Mouse (Mus musculus) macrophage (primary cell): ENCODE measurements around the gene Ahrr. TPM values are rescaled to one million over a fixed set of nuclear protein-coding genes. Genes with fewer than 3 reads are reported as not detected.

Experiments used
- H3K27ac ChIP-seq: fragments of 350-480 bp; formaldehyde crosslinking; 2 replicates; pipeline ENCODE4 v1.9.0; 2021
- H3K36me3 ChIP-seq: fragments of 350-480 bp; formaldehyde crosslinking; 2 replicates; pipeline ENCODE4 v1.9.0; 2021; ENCODE audit errors: inconsistent target
- H3K4me3 ChIP-seq: fragments of 350-480 bp; formaldehyde crosslinking; 2 replicates; pipeline ENCODE4 v1.9.0; 2021; ENCODE audit errors: inconsistent target
- H3K79me2 ChIP-seq: fragments of 350-480 bp; formaldehyde crosslinking; 2 replicates; pipeline ENCODE4 v1.9.0; 2021; ENCODE audit errors: inconsistent target
- WGBS: methylation state at CpG from one replicate; pipeline ENCODE4 v1.1.7; 2026; ENCODE audit warnings: inconsistent platforms; ENCODE audit not compliant: missing documents; 5-methylcytosine and 5-hydroxymethylcytosine counted together
- polyA plus RNA-seq: library from polyadenylated mRNA; stranded (reverse); fragments of 250-400 nt; gene quantifications from 3 replicates; pipeline ENCODE4 v1.2.4, GENCODE M21; 2018; ENCODE audit warnings: inconsistent platforms
- total RNA-seq, 78 experiments: library from RNA; depleted of rRNA; stranded (reverse); fragments of 250-400 nt; gene quantifications; 1 replicate in 9 of 78; 2 replicates in 24 of 78; 3 replicates in 43 of 78; 4 replicates in 2 of 78; pipeline ENCODE4 v1.2.4; 2018; ENCODE audit warnings: inconsistent platforms in 56 of 78

Gene Ahrr
- 10 to 100 TPM in 17 of 26 experiments, 1 to 10 TPM in 9; 1.1 to 22.7 (median 14.5) TPM for total RNA-seq (2018; cell fraction: chromatin; rRNA removed)
- 10 to 100 TPM in 2 of 26 experiments, 1 to 10 TPM in 24; 1.1 to 12.9 (median 7.2) TPM for total RNA-seq (2018; cell fraction: cytosol; rRNA removed)
- total RNA-seq (2018; cell fraction: nucleus; rRNA removed) = 10 to 100 TPM in 16 of 26 experiments, 1 to 10 TPM in 10; 3.3 to 25.3 (median 12.6) TPM
- polyA plus RNA-seq = 3.9 to 14.0 TPM (median 5.2 TPM) in 3 replicates

DNA sequence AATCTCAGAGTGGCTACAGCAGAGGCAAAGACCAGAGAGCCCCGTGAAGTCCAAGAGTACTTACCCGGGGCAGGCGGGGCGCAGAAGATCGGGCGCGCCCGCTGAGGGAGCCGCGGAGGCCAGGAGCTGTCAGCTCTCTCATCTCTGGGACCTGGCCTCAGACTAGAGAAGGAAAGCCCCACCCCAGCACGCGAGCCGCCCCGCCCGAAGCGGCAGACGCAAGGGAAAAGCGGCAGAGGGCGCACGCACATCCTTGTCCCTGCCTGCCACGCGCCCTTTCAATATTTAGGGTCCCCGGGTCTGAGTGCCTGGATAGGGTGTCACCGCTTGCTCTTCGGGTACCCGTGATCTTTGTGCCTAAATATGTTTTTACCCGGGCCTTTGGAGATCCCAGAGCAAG, at the start of gene Ahrr:
Gene Ahrr, minus strand, starts transcription at position 165 of the 400 bp plus-strand sequence.
- Histone ChIP-seq H3K4me3 (peak within 1 kb of the TSS; percentile 4; the same call in 1 of the 2 replicates), H3K36me3 (no peaks in the 10 kb centered on the region), H3K27ac (no peak within 1 kb of the TSS), H3K79me2 (no peaks in the 10 kb centered on the region)
- WGBS = 4% methylated on average over 24 of the region's 27 CpGs

DNA sequence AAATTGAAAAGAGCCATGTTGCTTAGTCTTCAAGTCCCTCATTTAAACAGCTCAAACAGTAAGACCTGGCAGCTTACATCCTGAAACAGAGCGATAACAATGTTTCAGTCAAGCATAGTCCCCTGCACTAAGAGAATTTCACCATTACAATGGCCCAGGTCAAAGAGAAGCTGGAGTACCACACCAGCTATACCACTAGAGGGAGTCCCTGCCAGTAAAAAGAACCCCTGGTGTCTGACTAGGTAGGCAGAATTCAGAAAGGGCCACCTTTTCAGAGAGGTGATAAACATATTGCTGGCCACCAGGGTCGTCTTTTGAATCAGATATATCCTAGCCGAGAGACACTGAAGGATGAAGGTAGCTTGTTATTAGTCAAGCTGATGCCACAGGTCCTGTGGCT, 48.9 kb upstream of the Ahrr start:
- 46% methylated on average over 3 of the region's 3 CpGs for WGBS
- peaks cover 21% of the 10 kb centered on the region for H3K79me2 ChIP-seq

DNA sequence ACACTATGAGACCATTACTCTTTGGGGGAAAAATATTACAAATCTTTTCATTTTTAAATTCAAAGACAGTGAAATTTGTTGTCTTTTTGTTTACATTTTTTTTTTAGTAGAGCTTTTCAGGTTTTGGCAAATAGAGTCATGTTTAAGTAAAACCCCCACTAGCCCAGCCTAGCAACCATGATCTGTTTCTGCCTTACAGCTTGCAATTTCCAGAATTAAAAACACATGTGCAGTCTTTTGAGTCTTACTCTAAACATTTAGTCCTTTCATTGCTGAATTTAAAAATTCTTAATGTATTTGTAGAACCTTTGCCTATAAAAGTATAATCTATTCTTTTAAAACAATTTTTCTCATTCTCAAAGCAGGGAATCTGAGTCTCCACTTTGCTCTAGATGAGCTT, 37.2 kb upstream of the Ahrr start:
- peaks cover 85% of the 10 kb centered on the region for H3K36me3 ChIP-seq

More for the DNA sequence above, 48.9 kb upstream of the Ahrr start:
- Histone ChIP-seq H3K36me3 (peaks cover 69% of the 10 kb centered on the region), H3K27ac (no peak overlapping the region), H3K4me3 (no peak overlapping the region)

GRCm38 (mm10) chr13:74317170-74317849, 25.2 kb upstream of the Ahrr start, which contains the start of gene Pdcd6:
Gene Pdcd6 (minus strand): TSS chr13:74317580.
- under 1% methylated on average over 31 of the region's 36 CpGs for WGBS
- Histone ChIP-seq H3K4me3 (peak within 1 kb of the TSS; percentile 96), H3K79me2 (peaks cover 47% of the 10 kb centered on the region), H3K27ac (peak within 1 kb of the TSS; percentile 55), H3K36me3 (peaks cover 18% of the 10 kb centered on the region)

More for the DNA sequence above, 37.2 kb upstream of the Ahrr start:
- H3K4me3 ChIP-seq = no peak overlapping the region
- H3K27ac ChIP-seq = no peak overlapping the region
- H3K79me2 ChIP-seq = no peaks in the 10 kb centered on the region

- Histone ChIP-seq H3K4me3 (peak overlapping the region; percentile 96), H3K79me2 (peaks cover 52% of the 10 kb centered on the region), H3K27ac (peak overlapping the region; percentile 55), H3K36me3 (peaks cover 15% of the 10 kb centered on the region)
- WGBS = 2% methylated on average over 15 of the region's 15 CpGs
These were observed 24.6 kb upstream of the Ahrr start for GRCm38 (mm10) chr13:74316789-74317169.

DNA sequence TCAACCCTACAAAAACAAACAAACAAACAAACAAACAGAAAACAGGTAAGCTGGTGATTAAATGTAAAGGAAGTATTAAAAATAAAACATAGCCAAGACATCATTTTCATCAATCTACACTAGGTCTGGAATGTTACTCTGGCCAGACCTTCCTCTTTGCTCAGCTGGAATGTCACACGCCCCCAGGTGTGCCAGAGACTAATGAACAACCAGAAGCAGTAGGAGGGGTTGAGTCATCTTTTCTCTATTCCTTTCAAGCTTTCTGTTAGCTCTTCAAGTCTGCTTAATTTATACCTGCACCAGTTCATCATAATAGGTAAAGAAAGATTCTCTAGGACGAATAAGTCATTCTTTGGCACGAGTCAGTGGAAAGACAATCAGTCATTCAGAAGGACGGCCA, 24.3 kb upstream of the Ahrr start:
- Histone ChIP-seq H3K4me3 (peak overlapping the region; percentile 96), H3K27ac (peak overlapping the region; percentile 55), H3K79me2 (peaks cover 54% of the 10 kb centered on the region), H3K36me3 (peaks cover 15% of the 10 kb centered on the region)
- 29% methylated on average over 4 of the region's 4 CpGs for WGBS

- WGBS = 100% methylated on average over 3 of the region's 3 CpGs
- Histone ChIP-seq H3K27ac (no peak overlapping the region), H3K4me3 (no peak overlapping the region), H3K79me2 (peaks cover 54% of the 10 kb centered on the region), H3K36me3 (peaks cover 22% of the 10 kb centered on the region)
These were observed 22.5 kb upstream of the Ahrr start for GRCm38 (mm10) chr13:74314616-74315015.

GRCm38 (mm10) chr13:74305780-74306179, 13.6 kb upstream of the Ahrr start:
- no peak overlapping the region for H3K27ac ChIP-seq
- no peaks in the 10 kb centered on the region for H3K79me2 ChIP-seq
- H3K36me3 ChIP-seq = peaks cover 83% of the 10 kb centered on the region
- H3K4me3 ChIP-seq = no peak overlapping the region
- WGBS = 90% methylated on average over 1 of the region's 1 CpGs

GRCm38 (mm10) chr13:74305380-74305779, 13.2 kb upstream of the Ahrr start:
- no peaks in the 10 kb centered on the region for H3K79me2 ChIP-seq
- 91% methylated on average over 6 of the region's 6 CpGs for WGBS

DNA sequence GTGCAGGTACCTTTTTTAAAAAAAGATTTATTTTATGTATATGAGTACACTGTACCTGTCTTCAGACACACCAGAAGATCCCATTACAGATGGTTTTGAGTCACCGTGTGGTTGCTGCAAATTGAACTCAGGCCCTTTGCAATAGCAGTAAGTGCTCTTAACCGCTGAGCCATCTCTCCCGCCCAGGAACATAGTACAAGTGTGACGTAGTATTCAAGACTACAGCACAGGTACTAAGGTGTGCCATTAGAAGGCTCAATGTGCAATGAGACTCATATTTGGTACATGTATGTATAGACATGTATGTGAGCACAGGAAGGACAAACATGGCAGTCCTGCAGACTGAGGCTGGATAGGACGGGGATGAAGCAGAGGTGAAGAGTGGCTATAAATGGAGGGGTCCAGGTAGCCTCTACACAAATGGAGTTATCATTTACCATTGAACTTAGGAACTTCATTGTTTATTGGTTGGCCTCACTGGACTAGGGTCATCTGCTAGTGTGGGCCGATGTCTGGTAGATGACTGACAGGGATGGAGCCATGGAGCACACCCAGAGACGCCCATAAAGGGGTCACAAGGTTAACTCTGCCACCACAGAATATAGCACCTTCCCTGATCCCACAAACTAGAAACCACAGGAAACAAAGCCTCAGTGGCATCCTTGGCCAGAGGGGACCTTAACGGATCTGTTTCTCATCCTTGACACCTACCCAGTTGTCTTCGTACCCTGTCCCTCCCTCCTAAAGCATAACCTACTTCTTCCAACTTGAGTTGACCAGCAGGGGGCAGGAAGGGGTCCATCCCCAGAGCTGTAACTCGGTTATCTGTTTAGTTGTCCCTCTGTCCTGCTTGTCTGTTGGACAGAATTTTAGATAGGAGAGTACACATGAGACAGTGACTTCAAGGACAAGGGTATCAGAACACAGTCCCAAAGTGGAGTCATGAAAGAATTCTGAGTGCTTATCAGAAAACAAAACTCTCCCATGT, 10.2 kb upstream of the Ahrr start:
- Histone ChIP-seq H3K4me3 (no peak overlapping the region), H3K36me3 (peaks cover 50% of the 10 kb centered on the region), H3K79me2 (no peaks in the 10 kb centered on the region), H3K27ac (no peak overlapping the region)
- 94% methylated on average over 9 of the region's 10 CpGs for WGBS

More at GRCm38 (mm10) chr13:74305380-74305779, 13.2 kb upstream of the Ahrr start:
- Histone ChIP-seq H3K36me3 (peaks cover 79% of the 10 kb centered on the region), H3K4me3 (no peak overlapping the region), H3K27ac (no peak overlapping the region)

GRCm38 (mm10) chr13:74301607-74301984, 9.5 kb upstream of the Ahrr start:
- Histone ChIP-seq H3K27ac (no peak overlapping the region), H3K36me3 (peaks cover 42% of the 10 kb centered on the region), H3K4me3 (no peak overlapping the region), H3K79me2 (no peaks in the 10 kb centered on the region)
- 80% methylated on average over 6 of the region's 6 CpGs for WGBS

- WGBS = 40% methylated on average over 4 of the region's 4 CpGs
- Histone ChIP-seq H3K36me3 (peaks cover 37% of the 10 kb centered on the region), H3K4me3 (no peak overlapping the region), H3K79me2 (no peaks in the 10 kb centered on the region), H3K27ac (no peak overlapping the region)
These were observed 8.9 kb upstream of the Ahrr start for GRCm38 (mm10) chr13:74300925-74301606.

DNA sequence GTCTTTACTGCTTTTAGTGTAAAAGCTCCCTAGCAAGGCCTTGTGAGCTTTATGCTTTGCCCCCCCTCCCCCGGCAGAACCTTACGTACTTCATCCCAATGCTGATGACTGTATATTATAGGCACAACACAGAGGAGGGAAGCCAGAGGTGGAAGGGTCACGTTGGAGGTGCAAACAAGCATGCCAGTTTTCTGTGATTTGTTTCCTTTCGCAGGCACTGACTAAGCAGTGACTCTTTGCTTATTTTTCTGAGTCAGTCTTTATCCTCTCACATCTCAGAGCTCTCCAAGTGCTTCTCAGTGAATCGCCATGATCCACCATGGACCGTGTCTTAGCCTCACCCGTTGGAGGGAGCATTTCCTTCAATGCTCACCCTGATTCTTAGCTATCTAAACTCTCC, 4.2 kb upstream of the Ahrr start:
- WGBS = 91% methylated on average over 7 of the region's 7 CpGs

GRCm38 (mm10) chr13:74289646-74290045, 2.5 kb downstream of the Ahrr start:
- Histone ChIP-seq H3K27ac (no peak overlapping the region), H3K36me3 (no peaks in the 10 kb centered on the region), H3K4me3 (no peak overlapping the region), H3K79me2 (no peaks in the 10 kb centered on the region; the same call in 1 of the 2 replicates)
- 93% methylated on average over 5 of the region's 5 CpGs for WGBS

More for the DNA sequence above, 4.2 kb upstream of the Ahrr start:
- Histone ChIP-seq H3K27ac (no peak overlapping the region), H3K4me3 (no peak overlapping the region), H3K79me2 (no peaks in the 10 kb centered on the region), H3K36me3 (no peaks in the 10 kb centered on the region)
